Mouse (Mus musculus) myocyte (in vitro differentiated cells): ENCODE measurements around the gene Dach1. TPM values are rescaled to one million over a fixed set of nuclear protein-coding genes. Genes with fewer than 3 reads are reported as not detected.

Experiments used
- H3K27me3 ChIP-seq: one replicate; pipeline ENCODE4 v1.6.1; 2011; ENCODE audit not compliant: control insufficient read depth, insufficient read depth, insufficient read length
- H3K36me3 ChIP-seq: one replicate; pipeline ENCODE4 v1.6.1; 2011; ENCODE audit not compliant: control insufficient read depth, insufficient read depth
- H3K4me2 ChIP-seq: one replicate; pipeline ENCODE4 v1.6.1; 2011; ENCODE audit warnings: low read depth, control low read depth
- H3K4me3 ChIP-seq: one replicate; pipeline ENCODE4 v1.5.1; 2011; ENCODE audit warnings: mild to moderate bottlenecking, control low read depth, moderate library complexity
- H3K79me2 ChIP-seq: one replicate; pipeline ENCODE4 v1.6.1; 2011; ENCODE audit not compliant: control insufficient read depth, insufficient read depth
- H3ac ChIP-seq: one replicate; pipeline ENCODE4 v1.6.1; 2011; ENCODE audit not compliant: control insufficient read depth, insufficient read length
- CEBPB ChIP-seq: IDR thresholded peaks from 2 replicates; pipeline ENCODE4 v1.6.1; 2011; ENCODE audit warnings: mild to moderate bottlenecking, moderate library complexity; ENCODE audit not compliant: poor library complexity, insufficient read depth, severe bottlenecking
- E2F4 ChIP-seq: IDR thresholded peaks from one replicate; pipeline ENCODE4 v1.6.1; 2011; ENCODE audit warnings: mild to moderate bottlenecking, control low read depth, moderate library complexity; ENCODE audit not compliant: insufficient read depth
- MAX ChIP-seq: IDR thresholded peaks from one replicate; pipeline ENCODE4 v1.6.1; 2011; ENCODE audit warnings: low read depth, mild to moderate bottlenecking, control low read depth
- MYOD1 ChIP-seq, 3 experiments: IDR thresholded peaks; one replicate each; pipeline ENCODE4 v1.6.1; 2011; ENCODE audit warnings: control low read depth in 2 of 3, low read depth in 2 of 3, mild to moderate bottlenecking in 2 of 3, moderate library complexity in 1 of 3; ENCODE audit not compliant: insufficient read length in 2 of 3, control insufficient read depth in 1 of 3
- MYOG ChIP-seq, 3 experiments: IDR thresholded peaks; one replicate each; pipeline ENCODE4 v1.6.1; 2011; ENCODE audit warnings: control low read depth in 2 of 3, low read depth in 2 of 3, mild to moderate bottlenecking in 2 of 3; ENCODE audit not compliant: insufficient read length in 2 of 3, control insufficient read depth in 1 of 3, insufficient read depth in 1 of 3
- POLR2A ChIP-seq: IDR thresholded peaks from one replicate; pipeline ENCODE4 v1.6.1; 2011; ENCODE audit warnings: low read depth, mild to moderate bottlenecking, control low read depth, moderate library complexity; ENCODE audit not compliant: insufficient read length
- POLR2AphosphoS2 ChIP-seq: IDR thresholded peaks from one replicate; pipeline ENCODE4 v1.6.1; 2011; ENCODE audit warnings: low read depth, control low read depth; ENCODE audit not compliant: insufficient read length
- REST ChIP-seq: IDR thresholded peaks from one replicate; pipeline ENCODE4 v1.6.1; 2011; ENCODE audit warnings: mild to moderate bottlenecking, control low read depth, moderate library complexity; ENCODE audit not compliant: insufficient read depth, insufficient read length
- SRF ChIP-seq: IDR thresholded peaks from one replicate; pipeline ENCODE4 v1.6.1; 2011; ENCODE audit warnings: low read depth; ENCODE audit not compliant: control insufficient read depth, insufficient read length
- TCF12 ChIP-seq: IDR thresholded peaks from one replicate; pipeline ENCODE4 v1.6.1; 2011; ENCODE audit warnings: mild to moderate bottlenecking, control low read depth; ENCODE audit not compliant: poor library complexity, insufficient read depth, severe bottlenecking
- TCF3 ChIP-seq: IDR thresholded peaks from one replicate; pipeline ENCODE4 v1.6.1; 2011; ENCODE audit warnings: low read depth, control low read depth; ENCODE audit not compliant: insufficient read length
- USF1 ChIP-seq: IDR thresholded peaks from one replicate; pipeline ENCODE4 v1.6.1; 2011; ENCODE audit warnings: low read depth, mild to moderate bottlenecking, control low read depth, moderate library complexity
- polyA plus RNA-seq: library from polyadenylated mRNA; unstranded; fragments of >200 nt; fragmentation: generic; extraction: Trizol; gene quantifications from one replicate; pipeline ENCODE4 v1.2.1, GENCODE M21; 2012; ENCODE audit warnings: missing spikeins

The Dach1 gene
- polyA plus RNA-seq, 1 experiment, result not detected

- Histone ChIP-seq H3K4me3 (no peak overlapping the region), H3K36me3 (no peaks in the 10 kb centered on the region), H3K4me2 (no peak overlapping the region), H3ac (no peak overlapping the region), H3K27me3 (no peaks in the 10 kb centered on the region), H3K79me2 (no peaks in the 10 kb centered on the region)
- no peak for TF ChIP-seq MAX
- TF ChIP-seq MYOG (IDR thresholded peaks at IDR 0.05; ENCODE audit: control insufficient read depth in 1 of 3, insufficient read depth in 1 of 3, insufficient read length in 2 of 3, low read depth in 2 of 3), result no peak
Observed at GRCm38 (mm10) chr14:97963624-97964023, 205.9 kb downstream of the Dach1 start.

DNA sequence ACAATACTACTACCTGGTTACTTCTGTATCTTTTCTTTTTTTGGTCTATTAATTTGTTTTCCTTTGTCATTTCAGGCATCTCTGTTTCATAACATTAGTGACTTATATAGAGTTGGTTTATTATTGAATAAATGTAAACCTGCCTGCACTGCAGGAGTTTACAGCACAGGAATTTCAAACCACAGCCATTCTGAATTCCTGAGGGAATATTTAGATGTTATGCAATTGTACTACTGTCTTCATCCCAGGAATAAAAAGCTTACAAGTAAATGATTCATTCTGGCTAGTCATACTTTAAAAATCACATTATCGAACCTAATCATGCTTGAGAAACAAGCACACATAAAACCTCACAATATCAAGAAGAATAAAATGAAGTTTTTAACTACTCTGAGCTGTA, 213.2 kb downstream of the Dach1 start:
- no peaks in the 10 kb centered on the region for H3K36me3 ChIP-seq
- no peak overlapping the region for H3ac ChIP-seq
- no peak for TF ChIP-seq REST
- TF ChIP-seq CEBPB, result 0 out of 2 replicates have a peak, but pooled peaks have one; percentile 27
- no peak overlapping the region for H3K4me3 ChIP-seq
- no peaks in the 10 kb centered on the region for H3K79me2 ChIP-seq
- no peaks in the 10 kb centered on the region for H3K27me3 ChIP-seq
- H3K4me2 ChIP-seq, result no peak overlapping the region

- H3ac ChIP-seq, result no peak overlapping the region
- no peaks in the 10 kb centered on the region for H3K36me3 ChIP-seq
- H3K4me2 ChIP-seq, result no peak overlapping the region
- no peaks in the 10 kb centered on the region for H3K27me3 ChIP-seq
- TF ChIP-seq TCF12 (no peak), MAX (no peak), E2F4 (no peak), REST (no peak), SRF (no peak), CEBPB (no peak), USF1 (no peak), MYOD1 (IDR thresholded peaks at IDR 0.05; ENCODE audit: control insufficient read depth in 1 of 3, insufficient read length in 2 of 3, low read depth in 2 of 3) (no peak), POLR2A (no peak), TCF3 (no peak), MYOG (IDR thresholded peaks at IDR 0.05; ENCODE audit: control insufficient read depth in 1 of 3, insufficient read depth in 1 of 3, insufficient read length in 2 of 3, low read depth in 2 of 3) (no peak), POLR2AphosphoS2 (no peak)
- H3K4me3 ChIP-seq, result no peak overlapping the region
- no peaks in the 10 kb centered on the region for H3K79me2 ChIP-seq
Observed at GRCm38 (mm10) chr14:97945471-97945870, 224.1 kb downstream of the Dach1 start.

GRCm38 (mm10) chr14:97944643-97945268, 224.8 kb downstream of the Dach1 start:
- Histone ChIP-seq H3K79me2 (no peaks in the 10 kb centered on the region), H3K4me3 (no peak overlapping the region), H3ac (no peak overlapping the region), H3K4me2 (no peak overlapping the region), H3K27me3 (no peaks in the 10 kb centered on the region), H3K36me3 (no peaks in the 10 kb centered on the region)
- TF ChIP-seq POLR2AphosphoS2 (no peak), POLR2A (no peak), MAX (no peak), TCF12 (no peak), MYOG (IDR thresholded peaks at IDR 0.05; ENCODE audit: control insufficient read depth in 1 of 3, insufficient read depth in 1 of 3, insufficient read length in 2 of 3, low read depth in 2 of 3) (no peak), USF1 (no peak), CEBPB (no peak)

DNA sequence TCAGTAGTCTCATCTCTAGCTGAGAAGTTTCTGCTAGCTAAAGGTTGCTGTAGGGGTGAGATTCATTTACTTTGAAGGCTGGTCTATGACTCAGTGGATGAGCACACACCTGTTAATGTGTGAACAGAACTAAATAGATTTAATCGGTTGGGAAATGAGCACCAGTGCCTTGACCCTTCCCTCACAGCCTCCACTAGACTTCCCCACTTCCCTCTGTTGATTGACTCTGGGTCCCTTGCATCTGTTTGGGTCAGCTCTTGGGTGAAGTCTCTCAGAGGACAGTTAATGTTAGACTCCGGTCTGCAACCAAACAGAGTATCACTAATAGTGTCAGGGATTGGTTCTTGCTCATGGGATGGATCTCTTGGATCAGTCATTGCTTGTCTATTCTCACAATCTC, 227.2 kb downstream of the Dach1 start:
- Histone ChIP-seq H3K79me2 (no peaks in the 10 kb centered on the region), H3K4me2 (no peak overlapping the region), H3K36me3 (no peaks in the 10 kb centered on the region), H3K4me3 (no peak overlapping the region), H3K27me3 (no peaks in the 10 kb centered on the region), H3ac (no peak overlapping the region)
- TF ChIP-seq TCF3 (no peak), SRF (no peak), E2F4 (no peak), USF1 (no peak), REST (no peak), POLR2A (no peak), MYOG (IDR thresholded peaks at IDR 0.05; ENCODE audit: control insufficient read depth in 1 of 3, insufficient read depth in 1 of 3, insufficient read length in 2 of 3, low read depth in 2 of 3) (no peak), CEBPB (no peak), MYOD1 (IDR thresholded peaks at IDR 0.05; ENCODE audit: control insufficient read depth in 1 of 3, insufficient read length in 2 of 3, low read depth in 2 of 3) (no peak), MAX (no peak), TCF12 (no peak)
